Comparison of ENCODE assay signal across 11 mouse cellular contexts in genomic region chr5:127374251-127374650, GRCm38 (mm10).
A peak's percentile ranks its signal among the peaks of the same experiment; 100 is the strongest.
DNase-seq lines count a peak whose midpoint lies in the region; ATAC-seq lines count a peak whose summit lies in the region.
"Had no signal": no experiment of that assay in that cellular context is flagged by ENCODE, and none has a peak within 500 bp of the region (broad histone marks: within the 10 kb centered on the region; RNA-seq: fewer than 3 reads in every experiment).

No protein-coding gene starts in this region.

- H3K9ac ChIP-seq in liver, embryonic 11.5 days (ENCODE audit: low read depth, low read length) = no peak overlapping the region
- H3K9ac ChIP-seq: liver, embryonic 15.5 days had no signal

- H3K4me2 ChIP-seq in liver, embryonic 11.5 days = no peak overlapping the region
- H3K4me2 ChIP-seq: liver, embryonic 15.5 days had no signal

- no peak for ATAC-seq in liver, embryonic 11.5 days (replicated peaks; ENCODE audit: low FRiP score)

- intact Hi-C loops in left cerebral cortex, postnatal 4 days (cut with DNase I) = no loop called here
- intact Hi-C loops in gastrocnemius, postnatal 14 days (cut with DNase I; ENCODE audit: low total_unique reads) = no loop called here
- intact Hi-C loops in heart, postnatal 36 days (cut with DNase I) = no loop called here

- no peaks in the 10 kb centered on the region for H3K4me1 ChIP-seq in liver, embryonic 11.5 days (replicated peaks; ENCODE audit: control insufficient read depth, insufficient read depth, low read length)
- H3K4me1 ChIP-seq: liver, embryonic 15.5 days had no signal

- DNase-seq in left cerebral cortex, adult 11 months (ENCODE audit: low spot score) = peak; percentile 33
- DNase-seq in left cerebral cortex, postnatal 4 days = no peak
- peak; percentile 31 for DNase-seq in gastrocnemius, postnatal 14 days
- DNase-seq in heart, postnatal 36 days = peak; percentile 9 to 22
- peak; percentile 57 for DNase-seq in mesoderm, embryonic 11.5 days (ENCODE audit: low read depth, low spot score)
- DNase-seq in liver, embryonic 11.5 days (ENCODE audit: low spot score) = no peak
- DNase-seq in cerebellum, adult 9-11 months = no peak
- no peak for DNase-seq in Muller cell, postnatal 12 days (ENCODE audit: inconsistent ontology term)
- DNase-seq: kidney, adult 8-10 months had no signal

- 62% methylated on average over 9 of the region's 9 CpGs for WGBS in liver, embryonic 11.5 days

- H3K4me3 ChIP-seq in liver, embryonic 11.5 days (ENCODE audit: low read depth, low read length) = no peak overlapping the region
- H3K4me3 ChIP-seq: liver, embryonic 15.5 days; myocyte had no signal

- no peaks in the 10 kb centered on the region for H3K27me3 ChIP-seq in liver, embryonic 11.5 days (replicated peaks; ENCODE audit: control insufficient read depth, insufficient read depth, low read length)
- H3K27me3 ChIP-seq: liver, embryonic 15.5 days had no signal

- no peaks in the 10 kb centered on the region for H3K9me3 ChIP-seq in liver, embryonic 11.5 days (ENCODE audit: control insufficient read depth, low read length)

- H3K27ac ChIP-seq in liver, embryonic 11.5 days (ENCODE audit: low read depth, low read length) = no peak overlapping the region
- H3K27ac ChIP-seq: liver, embryonic 15.5 days had no signal

- no peaks in the 10 kb centered on the region for H3K36me3 ChIP-seq in liver, embryonic 11.5 days (ENCODE audit: control insufficient read depth, insufficient read depth, low read length)
- H3K36me3 ChIP-seq: liver, embryonic 15.5 days had no signal

Comparison
In these comparisons a context has a peak if more than half of its experiments do, and no peak if none do; other contexts are left out.
1. DNase-seq: peak in left cerebral cortex, adult 11 months (single experiment), gastrocnemius, postnatal 14 days (single experiment), heart, postnatal 36 days (2 of 2) and mesoderm, embryonic 11.5 days (single experiment); none in left cerebral cortex, postnatal 4 days (single experiment), liver, embryonic 11.5 days (single experiment), cerebellum, adult 9-11 months (single experiment) and Muller cell, postnatal 12 days (single experiment).